Mouse (Mus musculus) CH12.LX (cell line): ENCODE measurements around the gene Baz2b. TPM values are rescaled to one million over a fixed set of nuclear protein-coding genes. Genes with fewer than 3 reads are reported as not detected.

ENCODE experiments used
- DNase-seq: peaks from one replicate; pipeline ENCODE4 v3.0.0-alpha.2; 2013; ENCODE audit errors: extremely low read depth
- H3K27ac ChIP-seq: 2 replicates; pipeline ENCODE4 v1.5.1; 2012; ENCODE audit warnings: low read depth, mild to moderate bottlenecking, control low read depth, moderate library complexity; ENCODE audit not compliant: insufficient read depth
- H3K27me3 ChIP-seq: replicated peaks from 2 replicates; pipeline ENCODE3; 2012; ENCODE audit warnings: inconsistent platforms
- H3K36me3 ChIP-seq, 2 experiments: replicated peaks in 1 of 2; 2 replicates each; pipeline versions ENCODE3 to v1.6.1; 2012; ENCODE audit warnings: inconsistent platforms in 1 of 2, low read length in 1 of 2, mild to moderate bottlenecking in 1 of 2, mixed read lengths in 1 of 2, moderate library complexity in 1 of 2; ENCODE audit not compliant: control insufficient read depth in 1 of 2, insufficient read depth in 1 of 2
- H3K4me1 ChIP-seq, 2 experiments: 2 replicates each; pipeline ENCODE4 v1.6.1; 2012; ENCODE audit warnings: inconsistent platforms in 1 of 2, moderate library complexity in 1 of 2; ENCODE audit not compliant: insufficient read depth in 2 of 2, control insufficient read depth in 1 of 2
- H3K4me2 ChIP-seq: 2 replicates; pipeline ENCODE4 v1.6.1; 2012; ENCODE audit warnings: low read depth, mild to moderate bottlenecking, control low read depth; ENCODE audit not compliant: poor library complexity, insufficient read depth, severe bottlenecking
- H3K4me3 ChIP-seq, 3 experiments: fragments of 150-350 bp in 1 of 3; sonication (generic) in 1 of 3; replicated peaks in 1 of 3; 2 replicates each; pipeline versions ENCODE3 to v1.5.1; 2011 to 2012; ENCODE audit warnings: low read depth in 2 of 3, low read length in 2 of 3, mild to moderate bottlenecking in 2 of 3, moderate library complexity in 2 of 3, control low read depth in 1 of 3, improper control_type of control experiment in 1 of 3, inconsistent platforms in 1 of 3, mixed read lengths in 1 of 3; ENCODE audit not compliant: poor library complexity in 1 of 3
- H3K79me2 ChIP-seq: replicated peaks from 2 replicates; pipeline ENCODE4 v1.6.1; 2012; ENCODE audit warnings: mild to moderate bottlenecking, moderate library complexity; ENCODE audit not compliant: control insufficient read depth, poor library complexity, insufficient read depth, severe bottlenecking; ENCODE audit errors: extremely low read depth
- H3K9ac ChIP-seq: 2 replicates; pipeline ENCODE4 v1.6.1; 2012; ENCODE audit warnings: low read depth, mild to moderate bottlenecking, control low read depth, moderate library complexity; ENCODE audit not compliant: insufficient read depth
- H3K9me3 ChIP-seq: replicated peaks from 2 replicates; pipeline ENCODE3; 2012; ENCODE audit warnings: low read length, inconsistent platforms, mixed read lengths
- BHLHE40 ChIP-seq: IDR thresholded peaks from 2 replicates; pipeline ENCODE4 v1.6.1; 2011; ENCODE audit warnings: mild to moderate bottlenecking, low read depth, low read length, improper control_type of control experiment
- CHD1 ChIP-seq: IDR thresholded peaks from 2 replicates; pipeline ENCODE4 v1.6.1; 2012; ENCODE audit warnings: low read depth, low read length, improper control_type of control experiment, inconsistent platforms
- CHD2 ChIP-seq: IDR thresholded peaks from 2 replicates; pipeline ENCODE4 v1.6.1; 2011; ENCODE audit warnings: low read length, improper control_type of control experiment
- E2F4 ChIP-seq: IDR thresholded peaks from 2 replicates; pipeline ENCODE4 v1.6.1; 2011; ENCODE audit warnings: low read depth, low read length, improper control_type of control experiment; ENCODE audit not compliant: insufficient replicate concordance
- ELF1 ChIP-seq: IDR thresholded peaks from 2 replicates; pipeline ENCODE4 v1.6.1; 2014; ENCODE audit warnings: low read depth, mild to moderate bottlenecking, inconsistent platforms, low read length, improper control_type of control experiment
- EP300 ChIP-seq: IDR thresholded peaks from 2 replicates; pipeline ENCODE4 v1.6.1; 2011; ENCODE audit warnings: low read length, improper control_type of control experiment
- ETS1 ChIP-seq: conservative IDR thresholded peaks from 2 replicates; pipeline ENCODE4 v1.6.1; 2012; ENCODE audit warnings: low read depth, mild to moderate bottlenecking, inconsistent platforms, low read length, improper control_type of control experiment, moderate library complexity
- GABPA ChIP-seq: IDR thresholded peaks from 2 replicates; pipeline ENCODE4 v1.6.1; 2012; ENCODE audit warnings: low read depth, low read length, improper control_type of control experiment, inconsistent platforms; ENCODE audit not compliant: insufficient replicate concordance
- HCFC1 ChIP-seq: IDR thresholded peaks from 2 replicates; pipeline ENCODE4 v1.6.1; 2012; ENCODE audit warnings: low read depth, mild to moderate bottlenecking, inconsistent platforms, low read length, improper control_type of control experiment
- IRF4 ChIP-seq: IDR thresholded peaks from 2 replicates; pipeline ENCODE4 v1.6.1; 2014; ENCODE audit warnings: low read depth, mild to moderate bottlenecking, inconsistent platforms, low read length, improper control_type of control experiment
- JUN ChIP-seq: IDR thresholded peaks from 2 replicates; pipeline ENCODE4 v1.6.1; 2011; ENCODE audit warnings: low read depth, mild to moderate bottlenecking, low read length, improper control_type of control experiment, moderate library complexity; ENCODE audit not compliant: insufficient read depth
- MAFK ChIP-seq: IDR thresholded peaks from 2 replicates; pipeline ENCODE4 v1.6.1; 2011; ENCODE audit warnings: low read length, improper control_type of control experiment; ENCODE audit not compliant: insufficient replicate concordance
- MAX ChIP-seq: IDR thresholded peaks from 2 replicates; pipeline ENCODE4 v1.6.1; 2011; ENCODE audit warnings: low read length, improper control_type of control experiment
- MAZ ChIP-seq: IDR thresholded peaks from 2 replicates; pipeline ENCODE4 v1.6.1; 2012; ENCODE audit warnings: low read depth, mild to moderate bottlenecking, inconsistent platforms, low read length, improper control_type of control experiment, moderate library complexity
- MEF2A ChIP-seq: IDR thresholded peaks from 2 replicates; pipeline ENCODE4 v1.6.1; 2014; ENCODE audit warnings: low read depth, mild to moderate bottlenecking, inconsistent platforms, low read length, improper control_type of control experiment, borderline replicate concordance
- MXI1 ChIP-seq: IDR thresholded peaks from 2 replicates; pipeline ENCODE4 v1.6.1; 2011; ENCODE audit warnings: mild to moderate bottlenecking, low read depth, low read length, improper control_type of control experiment
- MYC ChIP-seq: IDR thresholded peaks from 2 replicates; pipeline ENCODE4 v1.6.1; 2011; ENCODE audit warnings: low read depth, mild to moderate bottlenecking, improper control_type of control experiment, low read length
- NELFE ChIP-seq: IDR thresholded peaks from 2 replicates; pipeline ENCODE4 v1.6.1; 2011; ENCODE audit warnings: low read depth, low read length, improper control_type of control experiment
- PAX5 ChIP-seq: IDR thresholded peaks from 2 replicates; pipeline ENCODE4 v1.6.1; 2012; ENCODE audit warnings: low read length, inconsistent platforms, mixed read lengths
- POLR2A ChIP-seq: IDR thresholded peaks from 2 replicates; pipeline ENCODE4 v1.6.1; 2011; ENCODE audit warnings: low read depth, mild to moderate bottlenecking, improper control_type of control experiment, low read length
- POLR2AphosphoS2 ChIP-seq: IDR thresholded peaks from 2 replicates; pipeline ENCODE4 v1.6.1; 2011; ENCODE audit warnings: low read depth, low read length, improper control_type of control experiment
- RAD21 ChIP-seq: IDR thresholded peaks from 2 replicates; pipeline ENCODE4 v1.6.1; 2011; ENCODE audit warnings: low read depth, mild to moderate bottlenecking, low read length, improper control_type of control experiment, moderate library complexity
- SIN3A ChIP-seq: IDR thresholded peaks from 2 replicates; pipeline ENCODE4 v1.6.1; 2012; ENCODE audit warnings: low read length, improper control_type of control experiment, inconsistent platforms
- SMC3 ChIP-seq: IDR thresholded peaks from 2 replicates; pipeline ENCODE4 v1.6.1; 2011; ENCODE audit warnings: low read depth, low read length, improper control_type of control experiment
- TBP ChIP-seq: conservative IDR thresholded peaks from 2 replicates; pipeline ENCODE4 v1.6.1; 2011; ENCODE audit warnings: low read depth, low read length, improper control_type of control experiment
- TCF12 ChIP-seq: IDR thresholded peaks from 2 replicates; pipeline ENCODE4 v1.6.1; 2014; ENCODE audit warnings: low read depth, mild to moderate bottlenecking, inconsistent platforms, low read length, improper control_type of control experiment
- UBTF ChIP-seq: IDR thresholded peaks from 2 replicates; pipeline ENCODE4 v1.6.1; 2012; ENCODE audit warnings: low read depth, mild to moderate bottlenecking, inconsistent platforms, low read length, improper control_type of control experiment, moderate library complexity
- USF1 ChIP-seq: IDR thresholded peaks from 2 replicates; pipeline ENCODE4 v1.6.1; 2014; ENCODE audit warnings: low read depth, mild to moderate bottlenecking, inconsistent platforms, low read length, improper control_type of control experiment
- USF2 ChIP-seq: conservative IDR thresholded peaks from 2 replicates; pipeline ENCODE4 v1.6.1; 2011; ENCODE audit warnings: low read depth, low read length, improper control_type of control experiment
- ZC3H11A ChIP-seq: IDR thresholded peaks from 2 replicates; pipeline ENCODE4 v1.6.1; 2012; ENCODE audit warnings: low read depth, mild to moderate bottlenecking, inconsistent platforms, low read length, improper control_type of control experiment
- ZKSCAN1 ChIP-seq: IDR thresholded peaks from 2 replicates; pipeline ENCODE4 v1.6.1; 2012; ENCODE audit warnings: low read depth, inconsistent platforms, low read length, improper control_type of control experiment, borderline replicate concordance
- ZMIZ1 ChIP-seq: IDR thresholded peaks from 2 replicates; pipeline ENCODE4 v1.6.1; 2012; ENCODE audit warnings: low read depth, mild to moderate bottlenecking, inconsistent platforms, low read length, improper control_type of control experiment
- ZNF384 ChIP-seq: IDR thresholded peaks from 2 replicates; pipeline ENCODE4 v1.6.1; 2012; ENCODE audit warnings: low read depth, low read length, improper control_type of control experiment, inconsistent platforms
- dilution Hi-C: fragments of 300-500 bp; cut with MboI; formaldehyde crosslinking; loops from 2 replicates; pipeline ENCODE4 v1.14.3; 2020; ENCODE audit warnings: low sequenced_read_pairs; ENCODE audit not compliant: extremely low pct_unique_long_range_greater_than_20kb, extremely low pct_ligation_motif_present
- in situ Hi-C: fragments of 300-500 bp; cut with MboI; formaldehyde crosslinking; loops from 3 replicates; pipeline ENCODE4 v1.14.3; 2019; ENCODE audit warnings: low sequenced_read_pairs, low pct_ligation_motif_present, low pct_unique_long_range_greater_than_20kb, mixed read lengths
- polyA plus RNA-seq: library from polyadenylated mRNA; unstranded; fragments of >175 nt; gene quantifications from 2 replicates; pipeline ENCODE4 v1.2.1, GENCODE M21; 2012; ENCODE audit warnings: low read depth; ENCODE audit not compliant: insufficient read length
- total RNA-seq, 2 experiments: library from RNA; depleted of rRNA; stranded (reverse); fragments of 300-350 nt in 1 of 2; fragments of >200 nt in 1 of 2; gene quantifications; 2 replicates each; pipeline ENCODE4 v1.2.3; 2012 to 2014

The Baz2b gene
- total and polyA plus RNA-seq, 3 experiments: 17.3 to 36.3 (median 31.9) TPM

GRCm38 (mm10) chr2:60172531-60172914, 37.1 kb downstream of the Baz2b start:
- peak overlapping the region in 2 of 3 experiments; percentile 8 to 23 for H3K4me3 ChIP-seq
- peaks cover 11% of the 10 kb centered on the region for H3K9me3 ChIP-seq
- no peaks in the 10 kb centered on the region for H3K79me2 ChIP-seq
- peak overlapping the region; percentile 67 for H3K27ac ChIP-seq
- TF ChIP-seq MXI1: no peak
- TF ChIP-seq CHD1: 0 out of 2 replicates have a peak, but pooled peaks have one; percentile 60
- no peak; the same call in 1 of the 2 replicates for TF ChIP-seq RAD21
- peak; percentile 56 for TF ChIP-seq POLR2A
- no peak for TF ChIP-seq JUN
- no peak for TF ChIP-seq CHD2
- peak; percentile 78; the same call in 1 of the 2 replicates for TF ChIP-seq EP300
- TF ChIP-seq MAZ: no peak
- TF ChIP-seq SIN3A: no peak
- peak; percentile 40; the same call in 1 of the 2 replicates for TF ChIP-seq ETS1
- 0 out of 2 replicates have a peak, but pooled peaks have one; percentile 27 for TF ChIP-seq UBTF
- TF ChIP-seq TBP: peak; percentile 73; the same call in 1 of the 2 replicates
- TF ChIP-seq GABPA: no peak
- no peak for TF ChIP-seq ZNF384
- no peak for TF ChIP-seq PAX5
- TF ChIP-seq POLR2AphosphoS2: no peak
- 0 out of 2 replicates have a peak, but pooled peaks have one; percentile 31 for TF ChIP-seq NELFE
- peak; percentile 37 for TF ChIP-seq MEF2A
- no peak; the same call in 1 of the 2 replicates for TF ChIP-seq MAX
- no peak for TF ChIP-seq ELF1
- TF ChIP-seq MAFK: no peak
- TF ChIP-seq BHLHE40: peak; percentile 89
- no peak for TF ChIP-seq ZC3H11A
- no peak for TF ChIP-seq ZKSCAN1
- TF ChIP-seq E2F4: no peak
- TF ChIP-seq ZMIZ1: no peak
- no peak for TF ChIP-seq HCFC1
- TF ChIP-seq USF2: no peak
- TF ChIP-seq TCF12: 0 out of 2 replicates have a peak, but pooled peaks have one; percentile 5
- no peak for TF ChIP-seq MYC
- TF ChIP-seq USF1: no peak
- TF ChIP-seq SMC3: no peak
- peak; percentile 87 for TF ChIP-seq IRF4
- no peaks in the 10 kb centered on the region for H3K36me3 ChIP-seq
- peak overlapping the region; percentile 42; the same call in 1 of the 2 replicates for H3K9ac ChIP-seq
- peak overlapping the region; percentile 73 for H3K4me2 ChIP-seq
- in situ Hi-C loops: no loop called here
- peaks cover 2 to 40% of the 10 kb centered on the region in 2 experiments; a peak in 3 of 4 replicates for H3K4me1 ChIP-seq
- dilution Hi-C loops: no loop called here
- no peaks in the 10 kb centered on the region for H3K27me3 ChIP-seq
- DNase-seq: peak; percentile 93
